Mouse (Mus musculus) cerebellum, postnatal 14 days (tissue): ENCODE data around the gene C77080.
A peak's percentile ranks its signal among the peaks of the same experiment; 100 is the strongest.

Experiments used
- DNase-seq, 2 experiments: peaks; one replicate each; pipeline ENCODE4 v3.0.0; 2021; ENCODE audit warnings: mixed read lengths in 2 of 2

Gene C77080

GRCm38 (mm10) chr4:129236236-129236813 is 24.9 kb downstream of the C77080 start:
- DNase-seq, result no peak

GRCm38 (mm10) chr4:129235147-129235546 is 26.1 kb downstream of the C77080 start:
- DNase-seq, result no peak

GRCm38 (mm10) chr4:129234488-129234887 is 26.7 kb downstream of the C77080 start:
- DNase-seq, result no peak

GRCm38 (mm10) chr4:129232561-129233360 is 28.4 kb downstream of the C77080 start:
- DNase-seq, result no peak

GRCm38 (mm10) chr4:129231594-129232450 is 29.4 kb downstream of the C77080 start:
- peak; percentile 49 to 62 for DNase-seq

GRCm38 (mm10) chr4:129230926-129231325 is 30.3 kb downstream of the C77080 start:
- DNase-seq, result no peak

GRCm38 (mm10) chr4:129227985-129228381 is 33.2 kb downstream of the C77080 start:
- peak; percentile 84 to 92 for DNase-seq

- DNase-seq, result peak; percentile 78 to 84
These were observed 33.8 kb downstream of the C77080 start for GRCm38 (mm10) chr4:129227170-129227984.

- peak; percentile 59 to 63 for DNase-seq
These were observed 34.7 kb downstream of the C77080 start for GRCm38 (mm10) chr4:129226441-129226963.

- peak; percentile 58 to 67 for DNase-seq
These were observed 35.9 kb downstream of the C77080 start for GRCm38 (mm10) chr4:129225315-129225714.

GRCm38 (mm10) chr4:129223421-129224281 is 37.6 kb downstream of the C77080 start:
- DNase-seq, result peak; percentile 58

GRCm38 (mm10) chr4:129222019-129222925 is 38.9 kb downstream of the C77080 start:
- peak; percentile 47 to 48 for DNase-seq

GRCm38 (mm10) chr4:129221097-129222010 is 39.9 kb downstream of the C77080 start:
- peak in 1 of 2 experiments; percentile 50 for DNase-seq

GRCm38 (mm10) chr4:129220376-129221089 is 40.7 kb downstream of the C77080 start:
- peak; percentile 90 to 95 for DNase-seq

GRCm38 (mm10) chr4:129219198-129219597 is 42.0 kb downstream of the C77080 start:
- no peak for DNase-seq

- no peak for DNase-seq
These were observed 42.5 kb downstream of the C77080 start for GRCm38 (mm10) chr4:129218569-129219175.

- peak; percentile 59 to 69 for DNase-seq
These were observed 48.7 kb downstream of the C77080 start for GRCm38 (mm10) chr4:129212486-129212885.

GRCm38 (mm10) chr4:129211461-129211860 is 49.7 kb downstream of the C77080 start:
- peak in 1 of 2 experiments; percentile 51 for DNase-seq
